Mouse (Mus musculus) bone marrow macrophage, adult 2 months (primary cell): ENCODE data around the gene Slc25a11.

Source experiments
- CTCF ChIP-seq: IDR thresholded peaks from 2 replicates; pipeline ENCODE4 v1.5.1; 2012; ENCODE audit warnings: low read depth, mild to moderate bottlenecking, low read length, moderate library complexity
- POLR2A ChIP-seq: IDR thresholded peaks from 2 replicates; pipeline ENCODE4 v1.6.1; 2012; ENCODE audit warnings: mild to moderate bottlenecking, low read depth, low read length, borderline replicate concordance

GRCm38 (mm10) chr11:70654923-70655570 lies 7.8 kb upstream of the Slc25a11 start:
- TF ChIP-seq POLR2A (no peak), CTCF (no peak)
